Mouse (Mus musculus) olfactory bulb, adult 2 months (tissue): ENCODE results near the gene Hilpda. TPM values are rescaled to one million over a fixed set of nuclear protein-coding genes. Genes with fewer than 3 reads are reported as not detected.

Source experiments
- H3K27ac ChIP-seq: fragments of 200-500 bp; 2 replicates; pipeline ENCODE4 v1.5.1; 2012; ENCODE audit warnings: low read depth, low read length; ENCODE audit not compliant: insufficient read depth
- H3K4me1 ChIP-seq: fragments of 200-500 bp; 2 replicates; pipeline ENCODE4 v1.6.1; 2012; ENCODE audit warnings: low read length; ENCODE audit not compliant: control insufficient read depth, insufficient read depth
- H3K4me3 ChIP-seq: fragments of 200-500 bp; 2 replicates; pipeline ENCODE4 v1.5.1; 2012; ENCODE audit warnings: mild to moderate bottlenecking, low read depth, low read length, moderate library complexity; ENCODE audit not compliant: insufficient read depth
- CTCF ChIP-seq: fragments of 200-500 bp; IDR thresholded peaks from 2 replicates; pipeline ENCODE4 v1.5.1; 2012; ENCODE audit warnings: low read depth, mild to moderate bottlenecking, low read length, moderate library complexity; ENCODE audit not compliant: insufficient read depth
- POLR2A ChIP-seq: fragments of 200-500 bp; IDR thresholded peaks from 2 replicates; pipeline ENCODE4 v1.6.1; 2012; ENCODE audit warnings: mild to moderate bottlenecking, low read depth, low read length, moderate library complexity; ENCODE audit not compliant: insufficient read depth
- WGBS: fragments of 180-500 bp; shearing (Covaris S2); methylation state at CpG from one replicate; pipeline ENCODE4 v1.1.7; 2018; 5-methylcytosine and 5-hydroxymethylcytosine counted together
- polyA plus RNA-seq: library from polyadenylated mRNA; stranded (reverse); fragments of >200 nt; gene quantifications from 2 replicates; pipeline ENCODE4 v1.2.4, GENCODE M21; 2012; ENCODE audit warnings: low replicate concordance; ENCODE audit not compliant: missing spikeins, insufficient read depth, insufficient read length

Hilpda gene
- polyA plus RNA-seq, 1 experiment = not detected

- Histone ChIP-seq H3K4me1 (peaks cover 2% of the 10 kb centered on the region), H3K27ac (no peak overlapping the region), H3K4me3 (no peak overlapping the region)
- 58% methylated on average over 2 of the region's 2 CpGs for WGBS
- TF ChIP-seq CTCF (no peak), POLR2A (no peak)
These were observed 26.8 kb downstream of the Hilpda start for GRCm38 (mm10) chr6:29299112-29299511.

GRCm38 (mm10) chr6:29303251-29303650 is 31.0 kb downstream of the Hilpda start:
- TF ChIP-seq CTCF (no peak), POLR2A (no peak)
- Histone ChIP-seq H3K27ac (no peak overlapping the region), H3K4me1 (peaks cover 2% of the 10 kb centered on the region), H3K4me3 (no peak overlapping the region)

GRCm38 (mm10) chr6:29303726-29304125 is 31.4 kb downstream of the Hilpda start:
- Histone ChIP-seq H3K4me1 (peaks cover 2% of the 10 kb centered on the region), H3K27ac (no peak overlapping the region), H3K4me3 (no peak overlapping the region)
- TF ChIP-seq POLR2A = no peak
- TF ChIP-seq CTCF = no peak
- WGBS = 23% methylated on average over 5 of the region's 5 CpGs

GRCm38 (mm10) chr6:29305462-29305861 is 33.2 kb downstream of the Hilpda start:
- WGBS = 93% methylated on average over 4 of the region's 4 CpGs
- TF ChIP-seq POLR2A (no peak), CTCF (no peak)
- Histone ChIP-seq H3K27ac (no peak overlapping the region), H3K4me1 (peaks cover 2% of the 10 kb centered on the region), H3K4me3 (no peak overlapping the region)

DNA sequence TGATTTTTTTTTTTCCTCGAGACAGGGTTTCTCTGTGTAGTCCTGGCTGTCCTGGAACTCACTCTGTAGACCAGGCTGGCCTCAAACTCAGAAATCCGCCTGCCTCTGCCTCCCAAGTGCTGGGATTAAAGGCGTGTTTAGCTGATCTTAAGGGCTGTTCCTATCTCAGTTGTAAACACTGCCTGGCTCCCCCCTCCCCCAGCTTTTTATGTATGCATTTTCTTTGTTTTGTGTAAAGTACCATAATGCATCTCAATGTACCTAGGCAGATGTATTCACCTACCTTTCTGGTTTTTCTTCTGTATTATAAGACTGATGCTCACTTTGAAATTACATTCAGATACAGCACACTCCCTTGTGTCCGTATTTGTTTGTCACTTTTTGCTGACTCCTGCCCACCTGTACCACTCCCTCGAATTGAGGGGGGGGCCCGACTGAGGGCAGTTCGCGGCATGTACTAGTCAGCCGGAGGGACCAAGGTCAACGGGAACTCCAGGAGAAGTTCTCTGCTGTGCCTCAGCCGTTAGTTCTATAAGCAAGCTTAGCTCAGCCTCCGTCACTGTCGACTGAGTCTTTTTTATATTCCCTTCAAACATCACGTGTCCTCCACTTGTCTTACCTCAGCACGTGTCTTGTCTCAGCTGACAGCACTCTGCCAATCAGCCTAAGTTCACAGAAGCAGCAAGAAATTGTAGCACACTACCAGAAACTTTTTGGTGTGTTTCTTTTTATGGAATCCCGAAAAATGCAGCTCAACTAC is 36.7 kb downstream of the Hilpda start:
- 90% methylated on average over 16 of the region's 16 CpGs for WGBS
- TF ChIP-seq CTCF (no peak), POLR2A (no peak)
- Histone ChIP-seq H3K4me3 (no peak overlapping the region), H3K4me1 (no peaks in the 10 kb centered on the region), H3K27ac (no peak overlapping the region)

GRCm38 (mm10) chr6:29313690-29314202 is 41.5 kb downstream of the Hilpda start:
- H3K27ac ChIP-seq = no peak overlapping the region
- H3K4me3 ChIP-seq = no peak overlapping the region
- peaks cover 5% of the 10 kb centered on the region for H3K4me1 ChIP-seq
- no peak for TF ChIP-seq CTCF
- TF ChIP-seq POLR2A = no peak
- WGBS = 77% methylated on average over 14 of the region's 14 CpGs

GRCm38 (mm10) chr6:29317286-29317685 is 45.0 kb downstream of the Hilpda start:
- no peak overlapping the region for H3K4me3 ChIP-seq
- peaks cover 5% of the 10 kb centered on the region for H3K4me1 ChIP-seq
- TF ChIP-seq POLR2A = no peak
- no peak for TF ChIP-seq CTCF
- 70% methylated on average over 2 of the region's 2 CpGs for WGBS
- no peak overlapping the region for H3K27ac ChIP-seq

DNA sequence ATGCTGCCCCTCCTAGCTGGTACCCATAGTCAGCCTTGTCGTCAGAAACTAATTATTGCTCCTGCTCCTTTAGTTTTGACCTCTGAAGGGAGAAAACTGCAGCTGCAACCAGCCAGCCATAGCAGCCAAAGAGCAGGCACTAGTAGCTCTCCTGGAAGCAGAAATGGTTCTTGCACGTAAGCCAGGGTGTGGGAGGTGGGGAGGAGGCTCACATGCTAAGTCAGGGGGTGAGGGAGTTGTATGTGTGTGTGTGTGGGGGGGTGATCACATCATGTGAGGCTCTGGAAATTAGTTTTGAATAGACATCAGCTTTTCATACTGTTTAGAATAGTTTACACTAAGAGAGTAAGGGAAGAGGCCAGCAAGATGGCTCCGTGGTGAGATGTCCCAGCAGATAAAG is 45.7 kb downstream of the Hilpda start:
- WGBS = 47% methylated on average over 3 of the region's 3 CpGs
- no peak overlapping the region for H3K4me3 ChIP-seq
- H3K27ac ChIP-seq = 0 out of 2 replicates have a peak overlapping the region, but pooled peaks have one; percentile 5
- TF ChIP-seq CTCF = no peak
- TF ChIP-seq POLR2A = no peak
- H3K4me1 ChIP-seq = peaks cover 5% of the 10 kb centered on the region

GRCm38 (mm10) chr6:29318879-29319278 is 46.6 kb downstream of the Hilpda start, which contains the start of gene Fam71f1:
Gene Fam71f1, plus strand, starts transcription at chr6:29319140.
- no peak for TF ChIP-seq CTCF
- no peak for TF ChIP-seq POLR2A
- WGBS = 59% methylated on average over 4 of the region's 5 CpGs
- Histone ChIP-seq H3K27ac (0 out of 2 replicates have a peak within 1 kb of the TSS, but pooled peaks have one; percentile 5), H3K4me1 (peaks cover 5% of the 10 kb centered on the region), H3K4me3 (no peak within 1 kb of the TSS)
